Mouse (Mus musculus): ENCODE measurements at regions not wholly inside any gene's neighbourhood (a gene's known extent, or its start where the extent isn't known, plus 50 kb on each side); places are given as distances from the start of the nearest gene placed in this dataset.

GRCm38 (mm10) chr11:114513446-114513845 is 154.9 kb upstream of the Rpl38 start:
- TF ChIP-seq CTCF (IDR thresholded peaks at IDR 0.05; ENCODE audit: control insufficient read depth, insufficient read depth, low read length), result no peak
- no peak for TF ChIP-seq POLR2A (IDR thresholded peaks at IDR 0.05; ENCODE audit: borderline replicate concordance, control insufficient read depth, low read depth, low read length)
